Mouse (Mus musculus) ES-E14 (cell line): ENCODE measurements around the gene Ankrd10.

Experiments used
- CHD2 ChIP-seq: IDR thresholded peaks from 2 replicates; pipeline ENCODE4 v1.6.1; 2014; ENCODE audit warnings: mild to moderate bottlenecking, low read depth, low read length, inconsistent platforms
- HCFC1 ChIP-seq: IDR thresholded peaks from 2 replicates; pipeline ENCODE4 v1.6.1; 2012; ENCODE audit warnings: low read length, inconsistent platforms, borderline replicate concordance; ENCODE audit not compliant: insufficient read depth
- MAFK ChIP-seq: IDR thresholded peaks from 2 replicates; pipeline ENCODE4 v1.6.1; 2014; ENCODE audit warnings: mild to moderate bottlenecking, low read depth, low read length, inconsistent platforms; ENCODE audit not compliant: insufficient read depth
- ZC3H11A ChIP-seq: IDR thresholded peaks from 2 replicates; pipeline ENCODE4 v1.6.1; 2012; ENCODE audit warnings: low read depth, mild to moderate bottlenecking, inconsistent platforms, low read length, borderline replicate concordance
- ZNF384 ChIP-seq: IDR thresholded peaks from 2 replicates; pipeline ENCODE4 v1.6.1; 2012; ENCODE audit warnings: low read depth, low read length, inconsistent platforms

GRCm38 (mm10) chr8:11591837-11592236 is 43.7 kb downstream of the Ankrd10 start:
- TF ChIP-seq HCFC1 (no peak), ZC3H11A (no peak), MAFK (no peak), ZNF384 (no peak), CHD2 (no peak)
